Mouse (Mus musculus): ENCODE measurements at regions not wholly inside any gene's neighbourhood (a gene's known extent, or its start where the extent isn't known, plus 50 kb on each side); places are given as distances from the start of the nearest gene placed in this dataset.

- no peak for TF ChIP-seq POLR2A (IDR thresholded peaks at IDR 0.05; ENCODE audit: extremely low read depth, insufficient read depth, low read length)
- TF ChIP-seq CTCF (IDR thresholded peaks at IDR 0.05; ENCODE audit: low read depth, low read length) = no peak
Observed at GRCm38 (mm10) chr4:31672842-31673171, 291.1 kb upstream of the Map3k7 start.
